Mouse (Mus musculus) G1E (cell line): ENCODE results near the gene Setd6.

Source experiments
- CTCF ChIP-seq: IDR thresholded peaks from 2 replicates; pipeline ENCODE4 v1.5.1; 2012; ENCODE audit warnings: low read depth, low read length, inconsistent platforms, mixed read lengths
- GATA1 ChIP-seq: IDR thresholded peaks from 2 replicates; pipeline ENCODE4 v1.6.1; 2012; ENCODE audit warnings: borderline replicate concordance, low read length, inconsistent platforms, mixed read lengths
- GATA2 ChIP-seq: IDR thresholded peaks from 2 replicates; pipeline ENCODE4 v1.6.1; 2012; ENCODE audit warnings: low read depth, low read length, inconsistent platforms, borderline replicate concordance
- TAL1 ChIP-seq: conservative IDR thresholded peaks from 2 replicates; pipeline ENCODE4 v1.6.1; 2012; ENCODE audit warnings: low read depth, low read length, inconsistent platforms, mixed read lengths

GRCm38 (mm10) chr8:95711029-95711428 is 4.7 kb upstream of the Setd6 start:
- no peak for TF ChIP-seq CTCF
- TF ChIP-seq GATA2: no peak
- no peak for TF ChIP-seq TAL1
- TF ChIP-seq GATA1: no peak
